Mouse (Mus musculus): ENCODE results near the gene Csnk1g1.

The Csnk1g1 gene

GRCm38 (mm10) chr9:65998965-65999364, 90.2 kb downstream of the Csnk1g1 start:
- DNase-seq = no peak

GRCm38 (mm10) chr9:66004380-66004779, 95.7 kb downstream of the Csnk1g1 start:
- peak; percentile 68 for DNase-seq

GRCm38 (mm10) chr9:66007603-66008202, 99.0 kb downstream of the Csnk1g1 start:
- no peak for DNase-seq

DNA sequence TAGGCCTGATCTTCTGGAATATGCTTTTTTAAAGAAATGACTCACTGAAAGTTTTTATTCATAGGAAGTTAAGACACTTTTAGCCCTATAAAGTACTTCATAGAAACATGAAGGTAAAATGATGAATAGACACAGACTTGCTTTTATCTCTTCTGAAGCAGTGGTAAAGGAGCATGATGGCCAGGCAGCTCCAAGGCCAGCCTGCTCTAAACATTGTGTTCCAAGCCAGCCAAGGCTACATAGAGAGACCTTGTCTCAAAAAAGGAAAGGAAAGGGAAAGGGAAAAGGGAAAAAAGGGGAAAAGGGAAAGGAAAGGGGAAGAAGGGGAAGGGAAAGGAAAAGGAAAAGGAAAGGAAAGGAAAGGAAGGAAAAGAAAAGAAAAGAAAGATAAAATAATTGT, 111.9 kb downstream of the Csnk1g1 start:
- no peak for DNase-seq

DNA sequence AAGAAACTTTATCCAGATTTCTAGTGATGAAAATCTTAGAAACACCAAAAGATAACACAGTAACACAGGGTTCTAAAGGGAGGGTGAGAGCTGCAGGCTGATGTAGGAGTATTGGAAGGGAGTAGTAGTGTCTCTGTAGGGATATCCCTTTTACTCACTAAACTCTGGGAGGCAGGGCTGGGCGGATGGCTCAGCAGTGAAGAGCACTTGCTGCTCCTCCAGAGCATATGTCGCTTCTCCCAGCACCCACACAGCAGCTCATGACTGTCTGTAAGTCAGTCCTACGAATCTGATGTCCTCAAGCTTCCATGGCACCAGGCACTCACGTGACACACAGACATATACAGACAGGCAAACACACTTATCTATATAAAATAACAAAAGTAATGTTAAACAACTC, 129.4 kb downstream of the Csnk1g1 start:
- DNase-seq = no peak

- no peak for DNase-seq
Measured at GRCm38 (mm10) chr9:66038581-66038980, 129.9 kb downstream of the Csnk1g1 start.

GRCm38 (mm10) chr9:66039290-66039689, 130.6 kb downstream of the Csnk1g1 start:
- DNase-seq = no peak

- DNase-seq = no peak
Measured at GRCm38 (mm10) chr9:66040801-66041200, 132.1 kb downstream of the Csnk1g1 start.

- DNase-seq = no peak
Measured at GRCm38 (mm10) chr9:66042331-66042730, 133.6 kb downstream of the Csnk1g1 start.

DNA sequence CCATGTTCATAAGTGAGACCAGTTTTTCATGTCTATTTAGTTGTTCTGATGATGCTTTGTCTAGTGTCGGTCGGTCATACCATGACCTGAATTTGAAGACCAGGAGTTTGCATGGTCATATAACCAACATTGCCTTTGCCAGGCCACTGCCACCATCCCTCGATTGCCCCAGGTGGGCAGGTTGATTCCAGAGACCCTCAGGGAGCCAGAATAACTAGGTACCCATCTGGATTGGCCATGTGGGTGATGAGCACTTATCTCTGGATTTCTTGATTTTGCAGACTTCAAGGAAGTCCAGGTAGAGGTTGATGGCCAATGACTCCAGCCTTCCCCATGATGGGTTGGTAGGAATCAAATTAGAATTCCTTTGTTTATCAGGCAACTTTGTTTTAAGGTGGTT, 134.5 kb downstream of the Csnk1g1 start:
- no peak for DNase-seq

GRCm38 (mm10) chr9:66049931-66050601, 141.3 kb downstream of the Csnk1g1 start:
- no peak for DNase-seq

GRCm38 (mm10) chr9:66051493-66051892, 142.8 kb downstream of the Csnk1g1 start:
- no peak for DNase-seq

GRCm38 (mm10) chr9:66052731-66053130, 144.0 kb downstream of the Csnk1g1 start:
- DNase-seq = no peak

DNA sequence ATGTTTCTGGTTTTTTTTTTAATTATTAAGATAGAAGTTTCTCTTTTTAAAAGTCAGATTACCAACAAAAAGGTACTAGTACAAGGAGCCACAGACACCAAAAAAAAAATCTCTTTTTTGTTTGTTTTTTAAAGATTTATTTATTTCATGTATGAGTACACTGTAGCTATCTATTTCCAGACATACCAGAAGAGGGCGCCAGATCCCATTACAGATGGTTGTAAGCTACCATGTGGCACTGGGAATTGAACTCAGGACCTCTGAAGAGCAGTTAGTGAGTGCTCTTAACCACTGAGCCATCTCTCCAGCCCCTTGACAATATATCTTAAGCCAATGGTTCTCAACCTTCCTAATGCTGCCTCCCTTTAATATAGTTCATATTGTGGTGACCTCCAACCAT, 144.9 kb downstream of the Csnk1g1 start:
- no peak for DNase-seq

- peak; percentile 99 for DNase-seq
Measured at GRCm38 (mm10) chr9:66059583-66060307, 151.0 kb downstream of the Csnk1g1 start, which contains the start of gene Ppib. TSS of gene Ppib (plus strand) at chr9:66060222.

GRCm38 (mm10) chr9:66060308-66060647, 151.6 kb downstream of the Csnk1g1 start:
- no peak for DNase-seq

- DNase-seq = no peak
Measured at GRCm38 (mm10) chr9:66060986-66061385, 152.3 kb downstream of the Csnk1g1 start.

DNA sequence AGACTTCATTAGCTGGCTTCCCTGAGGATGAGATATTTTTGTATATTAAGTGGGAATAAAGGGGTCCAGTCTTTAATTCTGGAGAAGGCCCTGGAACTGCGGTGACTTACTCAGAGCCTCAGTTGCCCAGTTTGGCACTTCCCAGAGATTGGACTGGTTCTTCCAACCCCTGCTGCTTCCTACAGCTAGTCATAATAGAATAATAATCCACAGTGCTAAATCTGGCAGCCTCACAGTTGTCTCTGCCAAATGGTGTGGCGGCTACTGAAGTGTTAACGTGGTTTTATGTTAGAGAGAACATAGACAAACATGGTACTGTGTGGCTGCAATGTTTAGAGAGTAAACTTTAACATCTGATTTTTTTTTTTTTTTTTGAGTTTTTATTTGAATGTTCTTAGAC, 152.9 kb downstream of the Csnk1g1 start:
- no peak for DNase-seq

DNA sequence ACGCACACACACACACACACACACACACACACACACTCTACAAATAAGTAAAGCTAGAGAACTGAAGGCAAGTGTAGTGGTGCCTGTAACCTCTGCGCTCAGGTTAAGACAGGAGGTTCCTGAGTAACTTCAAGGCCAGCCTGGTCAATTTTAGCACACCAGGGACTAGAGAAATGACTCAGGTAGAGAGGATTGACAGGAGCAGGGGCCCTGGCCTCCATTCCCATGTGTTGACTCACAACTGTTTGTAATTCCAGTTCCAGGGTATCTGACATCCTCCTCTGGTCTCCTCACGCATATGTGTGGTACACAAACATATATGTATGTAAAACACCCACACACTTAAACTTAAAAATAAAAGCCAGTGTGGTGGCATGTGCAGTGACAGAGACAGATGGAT, 154.7 kb downstream of the Csnk1g1 start:
- no peak for DNase-seq

DNA sequence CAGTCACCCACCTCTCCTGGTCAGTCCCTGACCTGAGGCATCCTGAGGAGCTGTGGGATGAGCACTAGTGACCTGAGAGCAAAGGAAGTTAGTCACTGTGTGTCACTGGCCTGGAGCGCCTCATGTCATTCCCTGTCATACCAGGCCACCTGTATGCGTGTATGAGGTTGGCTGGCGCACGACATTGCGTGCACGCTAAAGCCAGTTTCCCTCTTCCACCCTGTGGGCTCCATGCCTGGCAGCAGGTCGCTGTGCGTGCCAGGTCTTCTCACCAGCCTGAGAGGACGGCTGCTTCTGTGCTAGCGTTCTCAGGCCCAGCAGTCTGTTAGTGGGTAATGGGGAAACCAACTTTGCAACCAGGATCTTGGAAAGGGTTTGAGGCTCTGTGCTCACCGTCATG, 155.6 kb downstream of the Csnk1g1 start:
- DNase-seq = no peak

DNA sequence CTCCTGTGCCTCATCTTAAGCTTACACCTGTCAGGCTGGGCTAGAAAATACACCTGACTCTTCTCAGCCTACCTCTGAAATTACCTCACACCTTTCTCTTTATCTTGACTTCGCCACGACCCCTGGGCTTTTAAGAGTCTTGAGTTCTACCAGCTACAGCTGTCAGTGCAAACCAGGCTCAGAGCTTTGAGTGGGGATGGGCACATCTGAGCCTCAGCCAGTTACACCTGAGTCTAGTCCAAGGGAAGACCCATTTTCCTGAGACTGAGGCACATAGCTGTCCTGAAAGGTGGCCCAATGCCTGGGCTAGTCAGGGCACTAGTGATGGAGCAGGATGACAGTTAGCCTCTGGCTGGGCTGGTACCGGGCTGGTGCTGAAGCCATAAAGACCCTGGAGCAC, 158.1 kb downstream of the Csnk1g1 start:
- no peak for DNase-seq

DNA sequence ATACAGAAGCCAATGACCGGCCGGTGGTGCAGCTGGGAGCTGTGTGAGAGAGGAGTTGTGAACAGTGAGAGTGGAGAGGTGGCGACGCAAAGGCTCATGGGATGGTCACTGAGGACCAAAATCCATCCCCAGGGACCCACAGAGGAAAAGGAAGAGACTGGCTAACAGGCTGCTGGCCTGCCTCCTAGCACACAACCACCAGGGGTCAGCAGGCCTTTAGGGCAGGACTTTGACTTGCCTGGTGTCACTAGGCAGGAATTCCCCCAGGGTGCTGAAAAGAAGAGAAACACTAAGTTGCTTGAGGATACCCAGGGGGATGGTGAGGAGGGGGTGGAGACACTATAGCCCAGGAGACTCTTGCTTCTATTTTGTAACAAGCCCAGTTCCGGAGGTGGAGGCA, 158.8 kb downstream of the Csnk1g1 start:
- peak; percentile 75 for DNase-seq

DNA sequence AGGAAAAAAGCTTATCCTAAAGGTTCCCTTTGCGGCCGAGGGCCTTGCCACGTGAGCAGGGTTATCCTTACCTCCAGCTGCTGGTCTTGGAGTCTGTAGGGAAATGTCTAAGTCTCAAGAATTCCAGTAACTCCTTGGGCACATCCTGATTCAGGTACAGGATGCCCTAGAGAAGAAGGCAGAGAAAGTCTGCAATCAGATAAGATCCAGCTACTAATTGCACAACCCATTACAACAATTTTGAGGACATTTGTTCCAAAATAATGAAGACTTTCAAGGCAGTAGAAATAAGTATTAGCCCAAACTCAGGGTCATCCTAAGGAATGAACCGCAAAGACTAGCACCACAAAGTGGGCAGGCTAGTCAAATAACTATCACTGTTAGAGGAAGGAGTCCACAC, 159.3 kb downstream of the Csnk1g1 start:
- no peak for DNase-seq

- DNase-seq = peak; percentile 60
Measured at GRCm38 (mm10) chr9:66068971-66069391, 160.3 kb downstream of the Csnk1g1 start.

All from kidney, postnatal 10 days (tissue).